Mouse (Mus musculus): ENCODE measurements at regions not wholly inside any gene's neighbourhood (a gene's known extent, or its start where the extent isn't known, plus 50 kb on each side); places are given as distances from the start of the nearest gene placed in this dataset.
A peak's percentile ranks its signal among the peaks of the same experiment; 100 is the strongest.

- H3K36me3 ChIP-seq: no peaks in the 10 kb centered on the region
- no peak overlapping the region for H3K27ac ChIP-seq (replicated peaks)
- H3K4me3 ChIP-seq (replicated peaks): no peak overlapping the region
- H3K4me2 ChIP-seq (replicated peaks): no peak overlapping the region
- no peaks in the 10 kb centered on the region for H3K9me3 ChIP-seq (replicated peaks)
- ATAC-seq (ENCODE audit: insufficient number of reproducible peaks, low FRiP score, low TSS enrichment, low read depth): no peak
- H3K27me3 ChIP-seq: no peaks in the 10 kb centered on the region
- no peak overlapping the region for H3K9ac ChIP-seq
- 58% methylated on average over 2 of the region's 2 CpGs for WGBS
- H3K4me1 ChIP-seq: no peaks in the 10 kb centered on the region
These were observed 4773.0 kb downstream of the 9330182O14Rik start for GRCm38 (mm10) chr15:44907133-44907532.

- H3K4me3 ChIP-seq (replicated peaks): no peak overlapping the region
- H3K4me1 ChIP-seq: no peaks in the 10 kb centered on the region
- H3K9ac ChIP-seq: no peak overlapping the region
- no peaks in the 10 kb centered on the region for H3K27me3 ChIP-seq
- WGBS: 69% methylated on average over 7 of the region's 7 CpGs
- H3K9me3 ChIP-seq (replicated peaks): no peaks in the 10 kb centered on the region
- ATAC-seq (ENCODE audit: insufficient number of reproducible peaks, low FRiP score, low TSS enrichment, low read depth): no peak
- H3K27ac ChIP-seq (replicated peaks): no peak overlapping the region
- H3K36me3 ChIP-seq: no peaks in the 10 kb centered on the region
- H3K4me2 ChIP-seq (replicated peaks): no peak overlapping the region
These were observed 4779.3 kb downstream of the 9330182O14Rik start for GRCm38 (mm10) chr15:44913434-44913833.

- 86% methylated on average over 2 of the region's 2 CpGs for WGBS
These were observed 4780.8 kb downstream of the 9330182O14Rik start for GRCm38 (mm10) chr15:44915005-44915404.

GRCm38 (mm10) chr15:44916479-44916878 is 4782.3 kb downstream of the 9330182O14Rik start:
- Histone ChIP-seq H3K4me3 (replicated peaks) (no peak overlapping the region), H3K9me3 (replicated peaks) (no peaks in the 10 kb centered on the region), H3K4me2 (replicated peaks) (no peak overlapping the region), H3K9ac (no peak overlapping the region), H3K27me3 (no peaks in the 10 kb centered on the region), H3K36me3 (no peaks in the 10 kb centered on the region), H3K27ac (replicated peaks) (no peak overlapping the region), H3K4me1 (no peaks in the 10 kb centered on the region)
- ATAC-seq (ENCODE audit: insufficient number of reproducible peaks, low FRiP score, low TSS enrichment, low read depth): no peak
- WGBS: 72% methylated on average over 1 of the region's 1 CpGs

More at GRCm38 (mm10) chr15:44915005-44915404, 4780.8 kb downstream of the 9330182O14Rik start:
- Histone ChIP-seq H3K9me3 (replicated peaks) (no peaks in the 10 kb centered on the region), H3K4me1 (no peaks in the 10 kb centered on the region), H3K27ac (replicated peaks) (no peak overlapping the region), H3K4me3 (replicated peaks) (no peak overlapping the region), H3K36me3 (no peaks in the 10 kb centered on the region), H3K9ac (no peak overlapping the region), H3K4me2 (replicated peaks) (no peak overlapping the region), H3K27me3 (no peaks in the 10 kb centered on the region)
- ATAC-seq (ENCODE audit: insufficient number of reproducible peaks, low FRiP score, low TSS enrichment, low read depth): no peak

- H3K27ac ChIP-seq (replicated peaks): no peak overlapping the region
- H3K4me1 ChIP-seq: no peaks in the 10 kb centered on the region
- ATAC-seq (ENCODE audit: insufficient number of reproducible peaks, low FRiP score, low TSS enrichment, low read depth): no peak
- no peaks in the 10 kb centered on the region for H3K9me3 ChIP-seq (replicated peaks)
- no peak overlapping the region for H3K4me2 ChIP-seq (replicated peaks)
- no peak overlapping the region for H3K9ac ChIP-seq
- H3K4me3 ChIP-seq (replicated peaks): no peak overlapping the region
- no peaks in the 10 kb centered on the region for H3K27me3 ChIP-seq
- H3K36me3 ChIP-seq: no peaks in the 10 kb centered on the region
- 88% methylated on average over 1 of the region's 1 CpGs for WGBS
These were observed 4790.5 kb downstream of the 9330182O14Rik start for GRCm38 (mm10) chr15:44924686-44925085.

GRCm38 (mm10) chr15:44927058-44927457 is 4792.9 kb downstream of the 9330182O14Rik start:
- Histone ChIP-seq H3K4me2 (replicated peaks) (no peak overlapping the region), H3K9ac (no peak overlapping the region), H3K4me3 (replicated peaks) (no peak overlapping the region), H3K9me3 (replicated peaks) (no peaks in the 10 kb centered on the region), H3K27me3 (no peaks in the 10 kb centered on the region), H3K36me3 (no peaks in the 10 kb centered on the region), H3K27ac (replicated peaks) (no peak overlapping the region), H3K4me1 (no peaks in the 10 kb centered on the region)
- 76% methylated on average over 3 of the region's 3 CpGs for WGBS
- ATAC-seq (ENCODE audit: insufficient number of reproducible peaks, low FRiP score, low TSS enrichment, low read depth): no peak

- no peak overlapping the region for H3K27ac ChIP-seq (replicated peaks)
- H3K36me3 ChIP-seq: no peaks in the 10 kb centered on the region
- H3K9me3 ChIP-seq (replicated peaks): no peaks in the 10 kb centered on the region
- no peak for ATAC-seq (ENCODE audit: insufficient number of reproducible peaks, low FRiP score, low TSS enrichment, low read depth)
- H3K4me2 ChIP-seq (replicated peaks): no peak overlapping the region
- H3K27me3 ChIP-seq: no peaks in the 10 kb centered on the region
- no peak overlapping the region for H3K4me3 ChIP-seq (replicated peaks)
- 82% methylated on average over 4 of the region's 4 CpGs for WGBS
- H3K9ac ChIP-seq: no peak overlapping the region
- H3K4me1 ChIP-seq: no peaks in the 10 kb centered on the region
These were observed 4814.5 kb downstream of the 9330182O14Rik start for GRCm38 (mm10) chr15:44948626-44949025.

GRCm38 (mm10) chr15:44950952-44951642 is 4816.9 kb downstream of the 9330182O14Rik start:
- Histone ChIP-seq H3K4me3 (replicated peaks) (no peak overlapping the region), H3K4me1 (no peaks in the 10 kb centered on the region), H3K36me3 (no peaks in the 10 kb centered on the region), H3K9me3 (replicated peaks) (no peaks in the 10 kb centered on the region), H3K9ac (no peak overlapping the region), H3K27ac (replicated peaks) (no peak overlapping the region), H3K27me3 (no peaks in the 10 kb centered on the region), H3K4me2 (replicated peaks) (no peak overlapping the region)
- 85% methylated on average over 7 of the region's 7 CpGs for WGBS
- 0 out of 2 replicates have a peak, but pooled peaks have one; percentile 29 for ATAC-seq (ENCODE audit: insufficient number of reproducible peaks, low FRiP score, low TSS enrichment, low read depth)

All from embryonic facial prominence, embryonic 15.5 days (tissue).